Mouse (Mus musculus) lung, postnatal 0 days (tissue): ENCODE data around the gene Creb3l2. TPM values are rescaled to one million over a fixed set of nuclear protein-coding genes. Genes with fewer than 3 reads are reported as not detected.
A peak's percentile ranks its signal among the peaks of the same experiment; 100 is the strongest.

Source experiments
- ATAC-seq: fragments of 200-750 bp; cut with Nextera tagmentation; 2 replicates; pipeline ENCODE4 v1.8.0; 2017; ENCODE audit warnings: moderate library complexity
- DNase-seq: peaks from one replicate; pipeline ENCODE4 v3.0.0-alpha.2; 2016; ENCODE audit warnings: low spot score
- H3K27ac ChIP-seq: fragments of 300-500 bp; sonication (generic); 2 replicates; pipeline ENCODE4 v1.5.1; 2014; ENCODE audit warnings: antibody characterized with exemption, mild to moderate bottlenecking, low read length, mixed read lengths
- H3K27me3 ChIP-seq: fragments of 300-500 bp; sonication (generic); replicated peaks from 2 replicates; pipeline ENCODE4 v1.6.1; 2014; ENCODE audit warnings: low read length, mixed read lengths; ENCODE audit not compliant: insufficient read depth
- H3K36me3 ChIP-seq: fragments of 300-500 bp; sonication (generic); 2 replicates; pipeline ENCODE4 v1.6.1; 2014; ENCODE audit warnings: low read length, mixed read lengths; ENCODE audit not compliant: insufficient read depth
- H3K4me1 ChIP-seq: fragments of 300-500 bp; sonication (generic); 2 replicates; pipeline ENCODE4 v1.6.1; 2014; ENCODE audit warnings: antibody characterized with exemption, low read depth, low read length, mixed read lengths; ENCODE audit not compliant: insufficient read depth
- H3K4me2 ChIP-seq: fragments of 300-500 bp; sonication (generic); replicated peaks from 2 replicates; pipeline ENCODE4 v1.6.1; 2014; ENCODE audit warnings: low read depth, mild to moderate bottlenecking, low read length, moderate library complexity, mixed read lengths
- H3K4me3 ChIP-seq: fragments of 300-500 bp; sonication (generic); 2 replicates; pipeline ENCODE4 v1.5.1; 2014; ENCODE audit warnings: low read depth, low read length
- H3K9ac ChIP-seq: fragments of 300-500 bp; sonication (generic); replicated peaks from 2 replicates; pipeline ENCODE4 v1.6.1; 2014; ENCODE audit warnings: low read depth, mild to moderate bottlenecking
- H3K9me3 ChIP-seq: fragments of 300-500 bp; sonication (generic); 2 replicates; pipeline ENCODE4 v1.6.1; 2016; ENCODE audit warnings: low read length, mixed read lengths
- CTCF ChIP-seq: IDR thresholded peaks from 2 replicates; pipeline ENCODE4 v1.5.1; 2016; ENCODE audit warnings: antibody characterized with exemption, mild to moderate bottlenecking
- EP300 ChIP-seq: IDR thresholded peaks from 2 replicates; pipeline ENCODE4 v1.6.1; 2016; ENCODE audit warnings: antibody characterized with exemption, mild to moderate bottlenecking, control low read depth
- WGBS: fragments of 180-500 bp; shearing (Covaris S2); extraction: QIAGEN DNeasy Blood & Tissue Kit; methylation state at CpG from one replicate; pipeline ENCODE4 v1.1.7; 2014; 5-methylcytosine and 5-hydroxymethylcytosine counted together
- polyA plus RNA-seq: library from polyadenylated mRNA; unstranded; fragments of >200 nt; fragmentation: Nextera tagmentation; extraction: Ambion mirVana; gene quantifications from 2 replicates; pipeline ENCODE4 v1.2.1, GENCODE M21; 2015

Creb3l2 gene
- polyA plus RNA-seq, 1 experiment from 2014 or later, result 23.8 TPM

DNA sequence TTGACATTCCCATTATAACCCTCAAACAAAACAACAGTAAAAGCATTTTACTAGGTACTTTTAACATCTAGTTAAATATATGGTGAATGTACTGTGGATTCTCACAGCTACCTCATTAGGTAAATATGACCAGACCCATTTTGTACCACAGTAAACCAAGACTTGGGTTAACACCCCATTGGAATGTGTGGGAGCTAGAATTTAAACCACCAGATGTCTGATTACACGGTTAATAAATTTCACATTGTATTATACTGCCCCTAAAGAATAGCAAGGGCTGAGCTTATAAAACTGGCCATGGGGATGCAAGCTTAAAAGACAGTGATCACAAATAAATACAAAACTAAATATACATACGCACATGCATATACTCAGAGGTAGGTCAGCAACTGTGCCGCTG, 34.1 kb downstream of the Creb3l2 start:
- H3K27me3 ChIP-seq, result no peaks in the 10 kb centered on the region
- H3K4me2 ChIP-seq, result no peak overlapping the region
- ATAC-seq (no peak), DNase-seq (no peak)
- peaks cover 10% of the 10 kb centered on the region; the same call in 1 of the 2 replicates for H3K4me1 ChIP-seq
- H3K27ac ChIP-seq, result no peak overlapping the region
- TF ChIP-seq CTCF (no peak), EP300 (no peak)
- no peak overlapping the region for H3K9ac ChIP-seq
- no peaks in the 10 kb centered on the region for H3K9me3 ChIP-seq
- H3K36me3 ChIP-seq, result no peaks in the 10 kb centered on the region
- no peak overlapping the region for H3K4me3 ChIP-seq
- WGBS, result 97% methylated on average over 3 of the region's 3 CpGs

DNA sequence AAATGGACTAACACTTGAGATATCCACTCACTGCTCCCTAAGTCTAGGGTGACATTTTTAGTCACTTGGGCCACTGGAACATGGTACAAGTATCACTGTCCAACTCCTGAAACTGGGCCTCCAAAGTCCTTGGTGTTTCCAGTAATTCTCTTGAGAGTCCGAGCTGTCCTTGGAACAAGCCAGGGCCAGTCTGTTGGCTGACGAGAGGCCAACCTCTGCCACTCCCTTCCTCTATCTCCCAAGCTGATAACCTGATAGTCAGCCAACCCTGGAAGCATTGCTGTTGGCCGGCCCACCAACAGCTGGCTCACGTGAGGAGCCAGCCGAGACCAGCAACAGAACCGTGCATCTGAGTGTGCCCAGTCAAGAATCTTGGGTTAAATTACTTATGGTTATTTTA, 35.0 kb downstream of the Creb3l2 start:
- TF ChIP-seq EP300 (no peak), CTCF (no peak)
- no peak for DNase-seq
- no peaks in the 10 kb centered on the region for H3K36me3 ChIP-seq
- no peak overlapping the region for H3K9ac ChIP-seq
- H3K27ac ChIP-seq, result no peak overlapping the region
- H3K4me2 ChIP-seq, result no peak overlapping the region
- peaks cover 11% of the 10 kb centered on the region; the same call in 1 of the 2 replicates for H3K4me1 ChIP-seq
- H3K9me3 ChIP-seq, result no peaks in the 10 kb centered on the region
- H3K4me3 ChIP-seq, result no peak overlapping the region
- no peaks in the 10 kb centered on the region for H3K27me3 ChIP-seq
- no peak for ATAC-seq
- WGBS, result 60% methylated on average over 6 of the region's 6 CpGs

DNA sequence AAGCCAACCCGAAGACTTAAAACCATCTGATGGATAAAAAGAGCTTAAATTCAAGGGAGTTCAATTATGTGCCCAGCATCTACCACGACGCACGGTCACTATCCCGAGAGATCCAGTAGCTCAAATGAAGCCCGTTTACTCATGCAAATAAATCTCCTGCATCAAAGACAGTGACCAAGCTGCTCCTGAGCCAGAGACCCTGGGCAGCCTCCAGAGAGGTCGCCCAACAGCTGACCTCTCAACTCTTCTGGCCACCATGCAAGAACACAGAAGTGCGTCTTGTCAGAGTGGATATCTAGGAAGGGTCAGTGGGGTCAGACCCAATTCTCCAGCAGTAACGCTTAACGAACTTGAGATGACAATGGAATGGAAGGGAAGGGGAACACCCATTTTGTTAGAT, 35.9 kb downstream of the Creb3l2 start:
- Histone ChIP-seq H3K9ac (no peak overlapping the region), H3K36me3 (no peaks in the 10 kb centered on the region), H3K27ac (no peak overlapping the region), H3K27me3 (no peaks in the 10 kb centered on the region), H3K9me3 (no peaks in the 10 kb centered on the region), H3K4me2 (no peak overlapping the region), H3K4me1 (peaks cover 20% of the 10 kb centered on the region; the same call in 1 of the 2 replicates), H3K4me3 (no peak overlapping the region)
- WGBS, result 72% methylated on average over 10 of the region's 10 CpGs
- no peak for DNase-seq
- no peak for TF ChIP-seq CTCF
- TF ChIP-seq EP300, result no peak
- no peak for ATAC-seq

DNA sequence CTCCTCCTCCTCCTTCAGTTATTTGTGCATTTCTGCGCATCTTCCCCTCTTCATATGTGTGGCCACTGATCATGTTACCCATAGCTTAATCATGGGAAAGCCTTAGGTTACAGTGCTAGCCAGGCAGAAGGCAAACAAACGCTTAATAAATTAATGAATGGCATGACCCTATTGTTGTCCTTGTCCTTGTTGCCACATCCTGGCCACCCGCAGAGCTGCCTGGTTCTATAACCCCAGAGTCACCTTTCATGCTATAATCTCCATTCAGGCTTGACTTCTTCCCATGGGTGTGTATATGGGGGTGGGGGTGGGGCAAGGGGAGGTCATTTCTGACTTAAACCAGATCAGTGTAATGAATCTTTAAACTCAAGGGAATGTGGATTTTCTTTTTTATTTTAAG, 37.6 kb downstream of the Creb3l2 start:
- no peak for TF ChIP-seq EP300
- TF ChIP-seq CTCF, result no peak
- DNase-seq (no peak), ATAC-seq (no peak)
- Histone ChIP-seq H3K9ac (no peak overlapping the region), H3K27me3 (no peaks in the 10 kb centered on the region), H3K27ac (no peak overlapping the region), H3K4me3 (no peak overlapping the region), H3K36me3 (no peaks in the 10 kb centered on the region), H3K4me1 (peaks cover 33% of the 10 kb centered on the region; the same call in 1 of the 2 replicates), H3K4me2 (no peak overlapping the region), H3K9me3 (no peaks in the 10 kb centered on the region)
- WGBS, result 53% methylated on average over 3 of the region's 3 CpGs

DNA sequence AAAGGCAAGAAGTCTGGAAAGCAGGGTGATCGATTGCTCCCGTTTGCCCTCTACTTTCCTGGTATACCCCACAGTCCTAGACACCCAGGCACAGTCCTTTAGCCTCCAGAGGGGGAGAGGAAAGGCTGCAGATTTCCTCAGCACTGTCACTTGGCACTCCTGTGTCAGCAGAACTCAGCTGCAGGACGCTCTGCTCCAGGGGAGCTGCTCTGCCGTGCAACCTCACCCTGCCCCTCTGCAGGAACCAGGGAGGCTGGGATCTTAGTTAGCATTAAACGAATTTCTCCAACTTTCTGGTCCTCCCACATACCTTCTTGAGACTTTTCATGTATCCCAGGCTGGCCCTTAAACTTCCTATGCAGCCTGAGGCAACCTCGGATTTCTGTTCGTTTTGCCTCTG, 40.0 kb downstream of the Creb3l2 start:
- H3K4me3 ChIP-seq, result no peak overlapping the region
- no peak overlapping the region for H3K4me2 ChIP-seq
- no peaks in the 10 kb centered on the region for H3K36me3 ChIP-seq
- H3K27me3 ChIP-seq, result no peaks in the 10 kb centered on the region
- WGBS, result 32% methylated on average over 7 of the region's 7 CpGs
- ATAC-seq (no peak), DNase-seq (no peak)
- H3K9ac ChIP-seq, result no peak overlapping the region
- H3K27ac ChIP-seq, result peak overlapping the region; percentile 44
- H3K4me1 ChIP-seq, result peaks cover 33% of the 10 kb centered on the region; the same call in 1 of the 2 replicates
- H3K9me3 ChIP-seq, result no peaks in the 10 kb centered on the region
- TF ChIP-seq EP300 (no peak), CTCF (no peak)

DNA sequence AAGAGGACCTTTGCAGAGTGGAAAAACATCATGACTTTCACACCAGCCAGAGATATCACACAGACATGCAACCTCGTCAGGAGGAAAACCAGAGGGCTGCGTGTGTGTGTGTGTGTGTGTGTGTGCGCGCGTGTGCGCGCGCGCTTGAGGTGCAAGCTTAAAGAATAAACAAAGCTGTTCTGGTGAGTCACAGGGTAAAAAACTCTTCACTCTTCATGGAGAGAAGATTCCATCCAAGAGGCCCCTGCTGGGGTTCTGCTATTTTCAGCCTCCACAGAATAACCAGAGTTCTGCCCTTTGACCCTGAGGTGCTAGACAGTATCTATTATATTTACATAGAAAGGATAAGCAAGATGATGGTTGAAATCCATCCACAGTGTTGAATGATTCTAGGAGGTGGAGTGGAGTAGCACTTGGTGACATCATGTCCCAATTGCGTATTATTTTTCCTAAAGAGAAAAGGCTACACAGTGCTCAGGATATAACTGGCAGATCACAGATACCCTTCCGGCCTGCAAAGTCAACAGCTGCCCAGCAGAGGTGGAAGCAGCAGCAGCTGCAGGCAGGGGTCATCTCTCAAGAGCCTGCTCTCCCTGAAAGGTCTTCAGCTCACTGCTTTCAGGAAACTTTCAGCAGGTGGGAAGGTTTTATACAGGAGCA, 41.0 kb downstream of the Creb3l2 start:
- Histone ChIP-seq H3K36me3 (no peaks in the 10 kb centered on the region), H3K9ac (no peak overlapping the region), H3K9me3 (no peaks in the 10 kb centered on the region), H3K4me2 (no peak overlapping the region), H3K4me1 (peaks cover 33% of the 10 kb centered on the region; the same call in 1 of the 2 replicates), H3K27me3 (no peaks in the 10 kb centered on the region), H3K27ac (peak overlapping the region; percentile 44), H3K4me3 (no peak overlapping the region)
- peak; percentile 86 for TF ChIP-seq EP300
- TF ChIP-seq CTCF, result 0 out of 2 replicates have a peak, but pooled peaks have one; percentile 20
- peak; percentile 93 for DNase-seq
- ATAC-seq, result peak; percentile 74
- 22% methylated on average over 11 of the region's 11 CpGs for WGBS
